Mouse (Mus musculus) neural tube, embryonic 10.5 days (tissue): ENCODE measurements around the gene Atg101.

Experiments used
- DNase-seq: peaks from one replicate; pipeline ENCODE4 v3.0.0-alpha.2; 2017; ENCODE audit warnings: low spot score; ENCODE audit errors: extremely low spot score

The Atg101 gene

GRCm38 (mm10) chr15:101283911-101284750 is at the start of gene Atg101:
Gene Atg101, plus strand, starts transcription at chr15:101284272.
- peak; percentile 95 for DNase-seq

GRCm38 (mm10) chr15:101234611-101235341 is 49.3 kb upstream of the Atg101 start:
- no peak for DNase-seq

GRCm38 (mm10) chr15:101235342-101235698 is 48.8 kb upstream of the Atg101 start:
- DNase-seq, result no peak

GRCm38 (mm10) chr15:101235728-101236327 is 48.2 kb upstream of the Atg101 start:
- DNase-seq, result no peak

- DNase-seq, result no peak
These were observed 47.2 kb upstream of the Atg101 start for GRCm38 (mm10) chr15:101236878-101237277.

- peak; percentile 70 for DNase-seq
These were observed 45.1 kb upstream of the Atg101 start for GRCm38 (mm10) chr15:101238885-101239511.

GRCm38 (mm10) chr15:101239821-101240220 is 44.3 kb upstream of the Atg101 start:
- no peak for DNase-seq

GRCm38 (mm10) chr15:101240799-101241204 is 43.3 kb upstream of the Atg101 start:
- DNase-seq, result peak; percentile 82

- no peak for DNase-seq
These were observed 42.8 kb upstream of the Atg101 start for GRCm38 (mm10) chr15:101241236-101241635.

- DNase-seq, result no peak
These were observed 42.2 kb upstream of the Atg101 start for GRCm38 (mm10) chr15:101241853-101242252.

GRCm38 (mm10) chr15:101242645-101243044 is 41.4 kb upstream of the Atg101 start:
- DNase-seq, result no peak

GRCm38 (mm10) chr15:101244012-101244411 is 40.1 kb upstream of the Atg101 start:
- no peak for DNase-seq

- DNase-seq, result peak; percentile 91
These were observed 37.6 kb upstream of the Atg101 start for GRCm38 (mm10) chr15:101246231-101247154.

- DNase-seq, result no peak
These were observed 36.9 kb upstream of the Atg101 start for GRCm38 (mm10) chr15:101247155-101247498.

GRCm38 (mm10) chr15:101248029-101248710 is 35.9 kb upstream of the Atg101 start:
- no peak for DNase-seq

GRCm38 (mm10) chr15:101250220-101250800 is 33.8 kb upstream of the Atg101 start:
- no peak for DNase-seq

- no peak for DNase-seq
These were observed 32.1 kb upstream of the Atg101 start for GRCm38 (mm10) chr15:101251930-101252329.

- DNase-seq, result no peak
These were observed 31.5 kb upstream of the Atg101 start for GRCm38 (mm10) chr15:101252614-101253013.

GRCm38 (mm10) chr15:101253563-101253885 is 30.5 kb upstream of the Atg101 start:
- DNase-seq, result no peak
